Mouse (Mus musculus) gastrocnemius, postnatal 25 days (tissue): ENCODE results near the gene Llcfc1. TPM values are rescaled to one million over a fixed set of nuclear protein-coding genes. Genes with fewer than 3 reads are reported as not detected.

Source experiments
- DNase-seq: peaks from one replicate; pipeline ENCODE4 v3.0.0; 2022
- total RNA-seq, 2 experiments: library from RNA; stranded (reverse); gene quantifications; 1 replicate in 1 of 2; 2 replicates in 1 of 2; pipeline ENCODE4 v1.2.3; 2021

Gene Llcfc1
- total RNA-seq, 2 experiments from 2014 or later = not detected

DNA sequence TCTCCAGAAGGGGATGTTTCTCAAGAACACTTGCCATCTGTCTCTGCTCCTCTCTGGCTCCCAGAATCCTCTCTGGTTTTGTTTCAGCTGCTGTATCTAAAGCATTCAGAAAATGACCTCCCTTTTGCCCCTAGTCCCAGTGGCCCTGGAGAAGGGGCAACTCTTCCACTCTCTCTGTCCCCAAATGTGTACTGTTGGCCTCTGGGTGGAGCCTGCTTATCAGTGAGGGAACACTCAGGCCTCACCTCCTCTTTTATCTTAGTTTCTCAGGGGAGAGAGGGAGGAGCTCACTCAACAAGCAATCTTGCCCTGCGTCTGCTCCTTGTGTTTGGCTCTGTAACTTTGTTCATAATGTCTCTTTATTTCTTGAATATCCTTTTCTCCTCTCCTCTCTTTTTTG is 19.9 kb downstream of the Llcfc1 start, which contains the start of gene Kel:
Gene Kel, minus strand, starts transcription at position 217 of the 400 bp plus-strand sequence.
- DNase-seq = no peak

- DNase-seq = no peak
These were observed 22.0 kb downstream of the Llcfc1 start for GRCm38 (mm10) chr6:41706275-41706674.

DNA sequence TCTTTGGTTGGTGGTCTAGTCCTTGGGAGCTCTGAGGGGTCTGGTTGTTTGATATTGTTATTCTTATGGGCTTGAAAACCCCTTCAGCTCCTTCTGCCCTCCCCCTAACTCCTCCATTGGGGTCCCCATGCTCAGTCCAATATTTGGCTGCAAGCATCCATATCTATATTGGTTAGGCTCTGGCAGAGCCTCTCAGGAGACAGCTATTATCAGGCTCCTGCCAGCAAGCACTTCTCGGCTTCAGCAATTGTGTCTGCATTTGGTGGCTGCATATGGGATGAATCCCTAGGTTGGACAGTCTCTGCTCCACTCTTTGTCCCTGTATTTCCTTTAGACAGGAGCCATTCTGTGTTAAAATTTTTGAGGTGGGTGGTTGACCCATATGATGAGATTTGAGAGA is 26.1 kb downstream of the Llcfc1 start:
- DNase-seq = no peak

DNA sequence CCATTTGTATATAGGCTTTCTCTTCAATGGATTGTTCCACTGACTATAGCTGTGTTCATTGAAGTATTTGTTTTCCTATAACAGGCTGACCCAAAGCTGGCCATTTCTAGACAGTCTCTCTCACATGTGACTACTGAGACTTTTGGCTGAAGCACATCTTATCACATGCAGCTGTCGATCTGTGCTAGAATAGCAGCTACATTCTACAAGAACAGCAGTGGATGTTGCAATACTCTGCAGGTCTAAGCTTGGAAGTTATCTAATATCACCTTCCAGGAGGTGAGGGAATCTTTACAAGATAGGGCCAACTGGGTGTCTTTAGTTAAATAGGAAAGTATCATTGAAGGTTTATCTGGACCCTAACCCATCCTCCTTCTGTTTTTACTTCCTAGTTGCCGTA is 37.2 kb downstream of the Llcfc1 start:
- DNase-seq = no peak

- no peak for DNase-seq
These were observed 43.9 kb downstream of the Llcfc1 start for GRCm38 (mm10) chr6:41727989-41728609.

GRCm38 (mm10) chr6:41734719-41735470 is 50.7 kb downstream of the Llcfc1 start:
- no peak for DNase-seq

Other genes with a start within 250 kb of the Llcfc1 start
- gene Gm10334, start 238.3 kb upstream of the Llcfc1 start, total RNA-seq = not detected
- gene Prss1, start 225.5 kb upstream of the Llcfc1 start, total RNA-seq = not detected
- not detected for gene Prss2, start 162.6 kb upstream of the Llcfc1 start, total RNA-seq
- gene Ephb6, start 78.9 kb upstream of the Llcfc1 start, total RNA-seq = 1 to 10 TPM; 1.2 to 1.6 TPM
- not detected for gene Trpv6, start 48.0 kb upstream of the Llcfc1 start, total RNA-seq
- not detected for gene Trpv5, start 3.7 kb upstream of the Llcfc1 start, total RNA-seq
- gene Kel, start 19.9 kb downstream of the Llcfc1 start, total RNA-seq = not detected
- gene Olfr459, start 90.7 kb downstream of the Llcfc1 start, total RNA-seq = not detected
- gene Pip, start 163.1 kb downstream of the Llcfc1 start, total RNA-seq = not detected
- gene Sval2, start 168.6 kb downstream of the Llcfc1 start, total RNA-seq = not detected